Mouse (Mus musculus): ENCODE measurements around the gene Klhl29.

DNA sequence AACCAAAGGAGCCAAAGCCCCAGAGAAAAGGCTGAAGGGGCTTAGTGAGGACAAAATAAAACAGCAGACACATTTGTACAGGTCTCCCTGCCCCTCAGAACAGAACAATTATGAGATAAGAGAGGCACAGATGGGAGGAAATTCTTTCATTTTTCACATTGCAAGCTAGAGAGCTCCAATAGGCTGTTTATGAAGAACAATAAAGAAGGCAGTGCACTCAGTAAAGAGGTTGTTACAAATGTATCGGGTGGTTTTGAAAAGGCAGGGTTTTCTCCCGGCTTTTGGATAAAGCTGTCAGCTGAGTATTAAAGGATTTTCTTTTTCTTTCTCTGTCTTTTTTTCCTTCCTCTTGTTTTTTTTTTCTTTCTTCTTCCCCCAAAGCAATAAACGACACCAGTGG is 40.3 kb upstream of the Klhl29 start:
- TF ChIP-seq POLR2A (IDR thresholded peaks at IDR 0.05; ENCODE audit: borderline replicate concordance, extremely low read depth, insufficient read depth, insufficient read length, poor library complexity, severe bottlenecking) = no peak
- no peak for TF ChIP-seq CTCF (IDR thresholded peaks at IDR 0.05; ENCODE audit: borderline replicate concordance, extremely low read depth, insufficient read depth, insufficient read length)

Data from brain, embryonic 14.5 days (tissue).